In genomic region chr5:8675262-8675951, GRCm38 (mm10) we compare ENCODE assay signal across 13 mouse cellular contexts. TPM values are rescaled to one million over a fixed set of nuclear protein-coding genes. Genes with fewer than 3 reads are reported as not detected.
DNase-seq lines count a peak whose midpoint lies in the region; ATAC-seq and TF ChIP-seq lines count a peak whose summit lies in the region.
"Had no signal": no experiment of that assay in that cellular context is flagged by ENCODE, and none has a peak within 500 bp of the region (broad histone marks: within the 10 kb centered on the region; RNA-seq: fewer than 3 reads in every experiment).

No protein-coding gene starts in this region.

- TF ChIP-seq EP300 in MEL (IDR thresholded peaks at IDR 0.05; ENCODE audit: low read depth in 1 of 2, low read length in 2 of 2), result no peak

- TF ChIP-seq RAD21 in MEL (IDR thresholded peaks at IDR 0.05; ENCODE audit: low read depth, low read length), result no peak

- TF ChIP-seq CTCF in MEL (IDR thresholded peaks at IDR 0.05 in 2 of 3, conservative IDR thresholded peaks at IDR 0.05 in 1 of 3; ENCODE audit: control insufficient read depth in 1 of 3, insufficient read depth in 1 of 3, low read depth in 2 of 3, low read length in 3 of 3, poor library complexity in 1 of 3, severe bottlenecking in 1 of 3), result no peak

- no peak overlapping the region for H3K4me2 ChIP-seq in intestine, embryonic 15.5 days (replicated peaks)
- H3K4me2 ChIP-seq: hindbrain, embryonic 12.5 days had no signal

- no peak for TF ChIP-seq POLR2A in MEL (IDR thresholded peaks at IDR 0.05; ENCODE audit: control insufficient read depth in 1 of 2, insufficient read depth in 1 of 2, low read depth in 1 of 2, low read length in 2 of 2, poor library complexity in 1 of 2)

- no peak overlapping the region for H3K4me3 ChIP-seq in MEL (ENCODE audit: control insufficient read depth in 1 of 2, insufficient read depth in 1 of 2, low read depth in 2 of 2, low read length in 2 of 2)
- no peak overlapping the region for H3K4me3 ChIP-seq in intestine, embryonic 15.5 days (replicated peaks)
- H3K4me3 ChIP-seq: erythroblast, embryonic 14.5 days; heart, embryonic 10.5 days; hindbrain, embryonic 12.5 days had no signal

- no peaks in the 10 kb centered on the region for H3K4me1 ChIP-seq in MEL (ENCODE audit: control insufficient read depth in 1 of 2, insufficient read depth in 2 of 2, low read length in 2 of 2)
- no peaks in the 10 kb centered on the region for H3K4me1 ChIP-seq in intestine, embryonic 15.5 days (replicated peaks)
- H3K4me1 ChIP-seq: heart, embryonic 10.5 days; hindbrain, embryonic 12.5 days had no signal

- no peaks in the 10 kb centered on the region for H3K36me3 ChIP-seq in MEL (ENCODE audit: control insufficient read depth in 1 of 2, insufficient read depth in 2 of 2, low read length in 2 of 2)
- H3K36me3 ChIP-seq in splenic B cell, adult 2 months (ENCODE audit: control insufficient read depth, insufficient read depth, low read length, poor library complexity, severe bottlenecking), result no peaks in the 10 kb centered on the region
- H3K36me3 ChIP-seq in intestine, embryonic 15.5 days, result no peaks in the 10 kb centered on the region
- H3K36me3 ChIP-seq: G1E; heart, embryonic 10.5 days; hindbrain, embryonic 12.5 days had no signal

- no peaks in the 10 kb centered on the region for H3K79me2 ChIP-seq in MEL (ENCODE audit: control insufficient read depth, insufficient read depth, low read length, poor library complexity)

- 73% methylated on average over 6 of the region's 6 CpGs for WGBS in intestine, embryonic 15.5 days

- H3K27ac ChIP-seq in MEL (ENCODE audit: control insufficient read depth, low read depth, low read length), result no peak overlapping the region
- H3K27ac ChIP-seq in intestine, embryonic 15.5 days, result no peak overlapping the region
- H3K27ac ChIP-seq: heart, embryonic 10.5 days; hindbrain, embryonic 12.5 days had no signal

- peak; percentile 51 to 63 for DNase-seq in spleen, postnatal 36 days (ENCODE audit: low spot score in 2 of 2)
- DNase-seq in spleen, adult 18-20 months, result no peak
- peak; percentile 3 for DNase-seq in MEL (ENCODE audit: low read depth, low spot score)
- DNase-seq in induced T-regulatory cell, adult 2 months (ENCODE audit: low read depth), result peak; percentile 90
- peak; percentile 85 for DNase-seq in splenic B cell, adult 2 months (ENCODE audit: low read depth, low spot score)
- DNase-seq: thymus, postnatal 36 days had no signal

- no peak for ATAC-seq in intestine, embryonic 15.5 days
- ATAC-seq in frontal cortex, adult (ENCODE audit: low TSS enrichment), result no peak
- ATAC-seq: lung, postnatal 0 days had no signal

- no peaks in the 10 kb centered on the region for H3K9me3 ChIP-seq in MEL (replicated peaks; ENCODE audit: insufficient read depth, low read length)
- no peaks in the 10 kb centered on the region for H3K9me3 ChIP-seq in intestine, embryonic 15.5 days
- H3K9me3 ChIP-seq: G1E; heart, embryonic 10.5 days; hindbrain, embryonic 12.5 days had no signal

- no peaks in the 10 kb centered on the region; a peak in 1 of 4 replicates for H3K27me3 ChIP-seq in MEL (ENCODE audit: control insufficient read depth in 1 of 2, insufficient read depth in 2 of 2, low read length in 2 of 2)
- H3K27me3 ChIP-seq in splenic B cell, adult 2 months (ENCODE audit: control insufficient read depth, insufficient read depth, low read length, poor library complexity, severe bottlenecking), result no peaks in the 10 kb centered on the region
- H3K27me3 ChIP-seq in intestine, embryonic 15.5 days (replicated peaks), result no peaks in the 10 kb centered on the region
- H3K27me3 ChIP-seq: hindbrain, embryonic 12.5 days had no signal

- no peak overlapping the region for H3K9ac ChIP-seq in MEL (ENCODE audit: control insufficient read depth, low read depth, low read length, poor library complexity, severe bottlenecking)
- H3K9ac ChIP-seq in intestine, embryonic 15.5 days, result no peak overlapping the region
- H3K9ac ChIP-seq: hindbrain, embryonic 12.5 days had no signal

TF ChIP-seq in MEL, 35 proteins besides CTCF, POLR2A, EP300 and RAD21:
- TF ChIP-seq MAX (IDR thresholded peaks at IDR 0.05; ENCODE audit: low read length) (no peak), TBP (IDR thresholded peaks at IDR 0.05; ENCODE audit: low read depth, low read length) (no peak), MYB (IDR thresholded peaks at IDR 0.05; ENCODE audit: low read depth, low read length) (no peak), TCF12 (IDR thresholded peaks at IDR 0.05; ENCODE audit: low read depth, low read length) (no peak)

RNA-seq across cellular contexts. Expression of gene Abcb1a, which starts 15.5 kb away (rescaled TPM):
- not detected in 2 replicates for total RNA-seq in MEL (2012; rRNA removed)
- not detected for polyA plus RNA-seq in MEL (2012; ENCODE audit: insufficient read depth in 1 of 2, insufficient read length in 2 of 2, low read depth in 1 of 2, low replicate concordance in 2 of 2, missing spikeins in 1 of 2)
- polyA plus RNA-seq in intestine, embryonic 15.5 days (2015; fragmentation: Nextera tagmentation; extraction: Ambion mirVana), result 8.7 and 9.4 TPM in 2 replicates
- total RNA-seq: G1E had no signal
- polyA plus RNA-seq: erythroblast, embryonic 14.5 days; G1E had no signal

RNA-seq across cellular contexts. Expression of gene Rundc3b, which starts 52.7 kb away (rescaled TPM):
- total RNA-seq in MEL (2012; rRNA removed), result not detected in 2 replicates
- polyA plus RNA-seq in MEL (2012; ENCODE audit: insufficient read depth in 1 of 2, insufficient read length in 2 of 2, low read depth in 1 of 2, low replicate concordance in 2 of 2, missing spikeins in 1 of 2), result not detected
- polyA plus RNA-seq in intestine, embryonic 15.5 days (2015; fragmentation: Nextera tagmentation; extraction: Ambion mirVana), result 5.6 and 7.2 TPM in 2 replicates
- polyA plus RNA-seq: erythroblast, embryonic 14.5 days had no signal

Comparison
In these comparisons a context has a peak if more than half of its experiments do, and no peak if none do; other contexts are left out.
1. DNase-seq: peak in spleen, postnatal 36 days (2 of 2), MEL (single experiment), induced T-regulatory cell, adult 2 months (single experiment) and splenic B cell, adult 2 months (single experiment); none in spleen, adult 18-20 months (0 of 2).